Mouse (Mus musculus) right cerebral cortex, postnatal 10 days (tissue): ENCODE results near the gene F11.

ENCODE experiments used
- DNase-seq, 2 experiments: peaks; one replicate each; pipeline ENCODE4 v3.0.0; 2021; ENCODE audit warnings: low spot score in 2 of 2

The F11 gene

DNA sequence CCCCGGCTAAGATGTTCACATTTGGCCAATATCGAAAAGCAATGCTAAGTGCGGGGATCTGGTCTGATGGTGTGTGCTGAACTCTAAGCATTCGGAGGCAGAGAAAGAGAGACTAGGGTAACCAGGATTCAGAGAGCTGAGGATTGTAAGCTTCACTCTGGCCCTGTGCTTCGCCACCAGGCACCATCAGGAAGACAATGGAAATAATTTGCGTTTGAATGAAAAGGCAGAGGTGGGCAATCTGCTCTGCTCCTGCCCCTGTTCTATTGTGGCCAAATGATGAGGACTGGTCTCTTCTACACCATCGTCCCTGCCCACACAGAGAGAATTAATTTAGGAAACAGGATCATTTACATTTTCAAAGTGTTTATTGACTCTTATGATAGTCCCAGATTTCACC is 15.5 kb downstream of the F11 start:
- no peak for DNase-seq

DNA sequence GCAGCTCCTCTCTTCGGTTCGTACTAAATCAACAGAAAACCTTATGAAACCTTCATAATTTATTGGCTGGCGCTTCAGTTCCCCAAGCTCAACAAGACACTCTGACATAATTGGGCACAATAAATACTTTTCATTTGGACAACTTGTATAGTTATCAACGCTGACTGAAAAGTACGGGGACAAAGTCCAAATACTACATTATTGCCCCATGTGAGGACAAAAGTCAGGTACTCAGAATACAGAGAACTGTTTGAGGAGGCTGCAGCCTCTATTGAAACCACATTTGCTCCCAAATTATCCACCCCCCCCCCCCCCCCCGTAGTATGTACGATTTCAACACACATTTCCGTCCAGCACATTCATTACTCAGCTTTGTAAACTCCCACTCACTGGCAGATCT is 22.5 kb downstream of the F11 start:
- DNase-seq = no peak

GRCm38 (mm10) chr8:45238282-45238681 is 23.5 kb downstream of the F11 start:
- peak; percentile 36 to 44 for DNase-seq

DNA sequence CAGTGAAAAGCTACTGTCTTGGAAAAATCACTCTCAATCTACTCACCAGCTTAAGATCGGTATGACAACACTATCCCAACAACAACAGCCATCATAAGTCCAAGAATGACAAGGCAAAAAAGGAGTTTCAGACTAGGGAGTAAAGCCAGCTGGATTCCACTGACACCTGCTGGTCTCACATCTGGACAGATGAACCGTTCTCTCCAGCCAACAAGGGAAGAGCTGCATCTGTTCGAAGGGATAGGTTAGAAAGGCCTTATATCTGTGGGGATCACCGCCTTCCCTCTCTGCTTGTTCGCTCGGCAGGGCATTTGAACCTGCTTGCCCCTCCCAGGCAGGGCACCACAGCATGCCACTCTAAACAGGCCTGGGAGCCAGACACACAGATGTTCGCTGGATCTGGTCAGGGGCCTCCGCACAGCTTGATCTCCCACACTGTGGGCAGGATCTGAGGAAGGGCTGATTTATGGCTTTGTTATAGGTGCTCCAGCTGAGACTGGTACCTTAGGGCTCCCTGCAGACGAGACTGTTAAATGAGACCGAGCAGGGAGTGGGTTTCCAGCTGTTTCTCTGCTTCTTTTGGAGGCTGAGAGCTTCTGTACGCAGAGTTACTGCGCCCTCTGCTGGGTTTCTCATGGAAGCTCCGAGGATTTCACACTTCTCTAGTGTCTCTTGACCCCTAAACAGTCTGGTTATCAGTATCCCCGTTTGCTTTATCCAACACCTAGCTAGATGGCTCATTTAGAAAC is 25.5 kb downstream of the F11 start:
- DNase-seq = peak; percentile 59 to 79

GRCm38 (mm10) chr8:45235228-45235627 is 26.6 kb downstream of the F11 start:
- DNase-seq = no peak

GRCm38 (mm10) chr8:45233256-45233655 is 28.6 kb downstream of the F11 start:
- no peak for DNase-seq

- DNase-seq = no peak
Observed at GRCm38 (mm10) chr8:45202476-45202875, 59.4 kb downstream of the F11 start.

- peak; percentile 79 to 81 for DNase-seq
Observed at GRCm38 (mm10) chr8:45201605-45202004, 60.2 kb downstream of the F11 start.

- no peak for DNase-seq
Observed at GRCm38 (mm10) chr8:45197294-45197693, 64.5 kb downstream of the F11 start.

GRCm38 (mm10) chr8:45195954-45196526 is 65.8 kb downstream of the F11 start:
- DNase-seq = no peak
